Mouse (Mus musculus) hindbrain, embryonic 14.5 days (tissue): ENCODE measurements around the gene Olfr464. TPM values are rescaled to one million over a fixed set of nuclear protein-coding genes. Genes with fewer than 3 reads are reported as not detected.
"Not testable (repeated sequence)": the region's sequence is repeated elsewhere in the genome, so short reads cannot be mapped to it uniquely, and the experiment has no call there.

Source experiments
- ATAC-seq: fragments of 200-750 bp; cut with Nextera tagmentation; 2 replicates; pipeline ENCODE4 v1.8.0; 2017; ENCODE audit warnings: moderate number of reproducible peaks, mild to moderate bottlenecking, moderate TSS enrichment, moderate library complexity; ENCODE audit not compliant: low FRiP score
- DNase-seq: peaks from one replicate; pipeline ENCODE4 v3.0.0-alpha.2; 2015; ENCODE audit warnings: low spot score
- H3K27ac ChIP-seq: fragments of 300-500 bp; sonication (generic); 2 replicates; pipeline ENCODE4 v1.5.1; 2014; ENCODE audit warnings: mild to moderate bottlenecking, moderate library complexity
- H3K27me3 ChIP-seq: fragments of 300-500 bp; sonication (generic); 2 replicates; pipeline ENCODE4 v1.6.1; 2014; ENCODE audit warnings: mild to moderate bottlenecking, low read length, mixed read lengths; ENCODE audit not compliant: control insufficient read depth, insufficient read depth
- H3K36me3 ChIP-seq: fragments of 300-500 bp; sonication (generic); replicated peaks from 2 replicates; pipeline ENCODE4 v1.6.1; 2014; ENCODE audit not compliant: control insufficient read depth, insufficient read depth
- H3K4me1 ChIP-seq: fragments of 300-500 bp; sonication (generic); replicated peaks from 2 replicates; pipeline ENCODE4 v1.6.1; 2014; ENCODE audit warnings: antibody characterized with exemption, low read length, mixed read lengths; ENCODE audit not compliant: control insufficient read depth, insufficient read depth
- H3K4me2 ChIP-seq: fragments of 300-500 bp; sonication (generic); replicated peaks from 2 replicates; pipeline ENCODE4 v1.6.1; 2014; ENCODE audit warnings: mild to moderate bottlenecking, moderate library complexity
- H3K4me3 ChIP-seq: fragments of 300-500 bp; sonication (generic); replicated peaks from 2 replicates; pipeline ENCODE4 v1.5.1; 2014; ENCODE audit warnings: mild to moderate bottlenecking, low read length
- H3K9ac ChIP-seq: fragments of 300-500 bp; sonication (generic); 2 replicates; pipeline ENCODE4 v1.6.1; 2014
- H3K9me3 ChIP-seq: fragments of 300-500 bp; sonication (generic); 2 replicates; pipeline ENCODE4 v1.6.1; 2016; ENCODE audit warnings: low read length; ENCODE audit not compliant: control insufficient read depth
- WGBS: fragments of 180-500 bp; shearing (Covaris S2); extraction: QIAGEN DNeasy Blood & Tissue Kit; methylation state at CpG from one replicate; pipeline ENCODE4 v1.1.7; 2014; 5-methylcytosine and 5-hydroxymethylcytosine counted together
- polyA plus RNA-seq: library from polyadenylated mRNA; unstranded; fragments of >200 nt; fragmentation: Nextera tagmentation; extraction: Ambion mirVana; gene quantifications from 2 replicates; pipeline ENCODE4 v1.2.1, GENCODE M21; 2014

Olfr464 gene
- polyA plus RNA-seq, 1 experiment from 2014 or later: not detected

DNA sequence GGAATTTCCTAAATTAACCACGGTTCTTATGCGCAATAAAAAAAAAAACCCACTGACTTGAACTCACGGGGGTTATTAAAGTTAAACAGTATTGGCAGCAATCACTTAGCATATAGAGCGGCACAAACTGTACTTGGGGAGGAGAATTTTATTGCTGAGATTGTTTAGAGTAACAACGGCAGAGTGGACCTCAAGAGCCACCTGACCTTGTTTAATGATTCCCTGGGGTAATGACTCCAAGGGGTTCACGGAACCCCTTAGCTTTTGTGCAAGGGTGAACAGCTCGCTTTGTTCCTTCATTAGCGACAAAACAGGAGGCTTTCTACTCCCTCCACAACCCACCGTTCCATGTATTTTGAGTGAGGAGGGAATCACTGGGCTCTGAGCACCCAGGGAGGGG is 40.9 kb downstream of the Olfr464 start:
- no peaks in the 10 kb centered on the region for H3K36me3 ChIP-seq
- no peak overlapping the region for H3K9ac ChIP-seq
- DNase-seq (no peak), ATAC-seq (no peak)
- H3K27me3 ChIP-seq: no peaks in the 10 kb centered on the region
- no peak overlapping the region for H3K4me2 ChIP-seq
- H3K9me3 ChIP-seq: no peaks in the 10 kb centered on the region
- H3K4me3 ChIP-seq: no peak overlapping the region
- 70% methylated on average over 9 of the region's 9 CpGs for WGBS
- H3K4me1 ChIP-seq: no peaks in the 10 kb centered on the region
- no peak overlapping the region for H3K27ac ChIP-seq

DNA sequence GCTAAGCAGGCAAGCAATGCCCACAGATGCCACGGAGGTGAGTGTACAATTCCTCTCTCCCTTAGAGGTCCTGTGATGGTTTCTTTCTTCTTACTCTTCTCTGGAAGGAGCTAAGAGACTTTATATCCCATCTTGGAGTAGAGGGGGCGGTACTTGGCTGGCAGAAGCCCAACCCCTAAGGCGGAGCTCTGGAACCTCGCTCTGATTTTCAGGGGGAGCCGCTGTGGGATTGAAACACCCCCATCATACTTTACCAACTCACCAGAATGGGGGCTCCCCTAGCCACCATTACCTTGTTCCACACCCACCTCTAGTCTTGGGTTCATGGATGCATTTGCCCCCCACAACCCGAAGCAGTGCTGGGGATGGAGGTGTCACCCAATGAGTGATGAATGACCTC is 45.3 kb downstream of the Olfr464 start, which contains the start of gene Epx:
Gene Epx (minus strand): TSS at position 101 of the 400 bp plus-strand sequence.
- Histone ChIP-seq H3K36me3 (no peaks in the 10 kb centered on the region), H3K9ac (no peak within 1 kb of the TSS), H3K4me3 (no peak within 1 kb of the TSS), H3K9me3 (no peaks in the 10 kb centered on the region), H3K4me1 (no peaks in the 10 kb centered on the region), H3K27me3 (no peaks in the 10 kb centered on the region), H3K27ac (no peak within 1 kb of the TSS), H3K4me2 (no peak within 1 kb of the TSS)
- WGBS: 81% methylated on average over 6 of the region's 6 CpGs
- ATAC-seq (no peak), DNase-seq (no peak)

GRCm38 (mm10) chr11:87871766-87872165 is 49.0 kb downstream of the Olfr464 start:
- Histone ChIP-seq H3K4me1 (no peaks in the 10 kb centered on the region), H3K27ac (no peak overlapping the region), H3K9ac (no peak overlapping the region; the same call in 1 of the 2 replicates), H3K4me3 (no peak overlapping the region), H3K36me3 (no peaks in the 10 kb centered on the region), H3K9me3 (no peaks in the 10 kb centered on the region), H3K4me2 (no peak overlapping the region), H3K27me3 (no peaks in the 10 kb centered on the region)
- 44% methylated on average over 8 of the region's 8 CpGs for WGBS
- ATAC-seq: no peak
- no peak for DNase-seq

GRCm38 (mm10) chr11:87870096-87870495 is 50.7 kb downstream of the Olfr464 start:
- no peak for ATAC-seq

GRCm38 (mm10) chr11:87866891-87867290 is 53.9 kb downstream of the Olfr464 start:
- ATAC-seq: not testable (repeated sequence)

More at GRCm38 (mm10) chr11:87870096-87870495, 50.7 kb downstream of the Olfr464 start:
- no peaks in the 10 kb centered on the region for H3K4me1 ChIP-seq
- 79% methylated on average over 2 of the region's 2 CpGs for WGBS
- DNase-seq: no peak
- H3K9me3 ChIP-seq: no peaks in the 10 kb centered on the region
- no peak overlapping the region for H3K4me3 ChIP-seq
- no peaks in the 10 kb centered on the region for H3K27me3 ChIP-seq
- H3K36me3 ChIP-seq: no peaks in the 10 kb centered on the region
- H3K9ac ChIP-seq: no peak overlapping the region
- no peak overlapping the region for H3K4me2 ChIP-seq
- H3K27ac ChIP-seq: no peak overlapping the region

More at GRCm38 (mm10) chr11:87866891-87867290, 53.9 kb downstream of the Olfr464 start:
- H3K4me3 ChIP-seq, H3K4me2 ChIP-seq, H3K27me3 ChIP-seq, H3K4me1 ChIP-seq, DNase-seq, H3K9me3 ChIP-seq, H3K9ac ChIP-seq, H3K27ac ChIP-seq: not testable (repeated sequence)
- H3K36me3 ChIP-seq: peaks cover 21% of the 10 kb centered on the region; the same call in 1 of the 2 replicates
- WGBS: 95% methylated on average over 1 of the region's 2 CpGs

Other genes starting within 250 kb of the Olfr464 start
- gene Supt4a, start 183.4 kb downstream of the Olfr464 start, polyA plus RNA-seq: 137 and 152 TPM in 2 replicates
- gene Tspoap1, start 160.4 kb downstream of the Olfr464 start, polyA plus RNA-seq: 43.8 and 46.9 TPM in 2 replicates
- gene Mpo, start 127.4 kb downstream of the Olfr464 start, polyA plus RNA-seq: 0.22 and 0.88 TPM in 2 replicates
- gene Lpo, start 92.7 kb downstream of the Olfr464 start, polyA plus RNA-seq: 1.3 and 2.2 TPM in 2 replicates
- gene Mks1, start 67.8 kb downstream of the Olfr464 start, polyA plus RNA-seq: 7.8 and 10.9 TPM in 2 replicates
- gene Epx, start 45.4 kb downstream of the Olfr464 start, polyA plus RNA-seq: 0.27 TPM in 1 of 2 replicates, not detected in the other
- not detected in 2 replicates for gene Olfr462, start 28.7 kb downstream of the Olfr464 start, polyA plus RNA-seq
- not detected in 2 replicates for gene Olfr463, start 23.6 kb downstream of the Olfr464 start, polyA plus RNA-seq
- gene Dynll2, start 66.6 kb upstream of the Olfr464 start, polyA plus RNA-seq: 30.1 and 32.8 TPM in 2 replicates
- 252 and 290 TPM in 2 replicates for gene Srsf1, start 126.4 kb upstream of the Olfr464 start, polyA plus RNA-seq
- 48.3 and 50.2 TPM in 2 replicates for gene Vezf1, start 147.3 kb upstream of the Olfr464 start, polyA plus RNA-seq
- 32.4 and 37.8 TPM in 2 replicates for gene Cuedc1, start 177.1 kb upstream of the Olfr464 start, polyA plus RNA-seq